Mouse (Mus musculus) lung, postnatal 10 days (tissue): ENCODE results near the gene Tmem135.

Source experiments
- DNase-seq: peaks from one replicate; pipeline ENCODE4 v3.0.0; 2021

Gene Tmem135

GRCm38 (mm10) chr7:89171790-89172467 is 232.1 kb downstream of the Tmem135 start:
- DNase-seq = no peak

- DNase-seq = peak; percentile 87
These were observed 235.4 kb downstream of the Tmem135 start for GRCm38 (mm10) chr7:89168606-89169005.

- DNase-seq = no peak
These were observed 238.5 kb downstream of the Tmem135 start for GRCm38 (mm10) chr7:89165528-89165927.

- DNase-seq = no peak
These were observed 242.2 kb downstream of the Tmem135 start for GRCm38 (mm10) chr7:89161610-89162378.

GRCm38 (mm10) chr7:89157356-89157755 is 246.7 kb downstream of the Tmem135 start:
- DNase-seq = no peak

GRCm38 (mm10) chr7:89156629-89157028 is 247.4 kb downstream of the Tmem135 start:
- DNase-seq = no peak

- DNase-seq = peak; percentile 24
These were observed 248.3 kb downstream of the Tmem135 start for GRCm38 (mm10) chr7:89155741-89156140.

- no peak for DNase-seq
These were observed 248.8 kb downstream of the Tmem135 start for GRCm38 (mm10) chr7:89155223-89155622.

- peak; percentile 32 for DNase-seq
These were observed 252.7 kb downstream of the Tmem135 start for GRCm38 (mm10) chr7:89151345-89151744.

- no peak for DNase-seq
These were observed 263.3 kb downstream of the Tmem135 start for GRCm38 (mm10) chr7:89140640-89141300.

GRCm38 (mm10) chr7:89134884-89135511 is 269.0 kb downstream of the Tmem135 start:
- no peak for DNase-seq

GRCm38 (mm10) chr7:89126063-89126882 is 277.7 kb downstream of the Tmem135 start:
- peak; percentile 70 for DNase-seq

- peak; percentile 57 for DNase-seq
These were observed 287.8 kb downstream of the Tmem135 start for GRCm38 (mm10) chr7:89116261-89116664.

- DNase-seq = peak; percentile 65
These were observed 288.4 kb downstream of the Tmem135 start for GRCm38 (mm10) chr7:89115633-89116032.

GRCm38 (mm10) chr7:89106421-89106820 is 297.6 kb downstream of the Tmem135 start:
- DNase-seq = no peak

- peak; percentile 4 for DNase-seq
These were observed 304.3 kb downstream of the Tmem135 start for GRCm38 (mm10) chr7:89099756-89100155.
